Mouse (Mus musculus) heart, postnatal 36 days (tissue): ENCODE data around the gene Mras. TPM values are rescaled to one million over a fixed set of nuclear protein-coding genes. Genes with fewer than 3 reads are reported as not detected.

Experiments used
- DNase-seq, 2 experiments: peaks; one replicate each; pipeline ENCODE4 v3.0.0; 2021 to 2022
- intact Hi-C: fragments of 180-260 bp; cut with DNase I; formaldehyde crosslinking; loops from one replicate; pipeline ENCODE4 v1.15.1; 2025
- total RNA-seq, 2 experiments: library from RNA; stranded (reverse); gene quantifications; 2 replicates each; pipeline ENCODE4 v1.2.3; 2021

Gene Mras
- total RNA-seq, 2 experiments from 2014 or later, result 5.2 to 6.5 TPM

DNA sequence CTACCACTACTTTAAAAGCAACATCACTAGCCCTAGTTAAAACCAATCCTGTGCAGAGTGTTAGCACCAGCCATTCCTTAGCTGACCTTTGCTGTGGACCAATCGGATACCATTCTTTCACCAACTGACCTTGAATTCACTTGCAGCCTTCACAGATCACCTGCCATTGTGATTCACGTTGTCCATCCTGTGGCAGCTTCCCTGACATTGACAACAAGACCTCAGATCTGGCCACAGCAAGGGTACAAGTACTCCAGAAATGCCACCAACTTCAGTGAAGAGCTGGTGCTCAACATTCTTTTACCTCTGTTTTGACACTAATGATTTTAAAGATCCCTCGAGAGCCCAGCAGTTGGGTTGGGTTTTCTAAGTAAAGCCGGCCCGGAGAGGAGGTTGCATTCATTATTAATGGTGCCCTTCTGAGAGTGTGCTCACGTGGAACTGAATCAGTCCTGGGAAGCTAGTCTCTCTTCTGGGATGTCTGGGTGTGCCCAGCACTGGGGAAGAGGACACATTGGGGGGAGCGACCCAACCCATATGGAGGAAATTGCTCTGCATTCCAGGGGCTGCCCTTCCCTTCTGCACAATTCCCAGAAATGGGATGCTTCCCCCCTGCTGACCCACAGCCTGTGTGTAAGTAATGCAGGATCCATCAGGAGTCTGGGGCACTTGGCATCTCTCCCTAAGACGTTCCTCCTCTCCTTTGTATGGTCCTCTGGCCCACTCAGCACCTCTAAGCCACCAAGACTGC, 17.1 kb downstream of the Mras start:
- intact Hi-C loops, result no loop called here
- no peak for DNase-seq

GRCm38 (mm10) chr9:99418377-99418776, 18.8 kb downstream of the Mras start:
- intact Hi-C loops, result no loop called here
- DNase-seq, result no peak

- intact Hi-C loops, result no loop called here
- DNase-seq, result no peak
Measured at GRCm38 (mm10) chr9:99417288-99417846, 19.8 kb downstream of the Mras start.

DNA sequence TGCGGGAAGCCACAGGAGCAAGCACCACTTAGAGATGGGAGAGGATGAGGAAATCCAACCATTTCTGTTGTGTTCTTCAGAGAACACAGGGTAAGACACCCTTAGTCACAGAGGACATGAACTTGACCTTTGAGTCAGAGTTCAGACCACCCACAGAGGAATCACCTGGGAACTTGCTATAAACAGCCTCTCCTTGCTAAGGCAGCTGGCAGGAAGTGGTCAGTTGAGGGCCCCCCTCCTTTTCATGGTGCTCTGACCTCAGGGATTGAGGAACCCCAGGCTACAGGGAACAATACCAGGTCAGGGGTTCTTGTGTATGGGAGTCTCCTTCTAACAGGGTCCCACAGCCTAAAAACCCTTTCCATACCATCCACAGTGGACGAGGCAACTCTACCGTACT, 20.4 kb downstream of the Mras start:
- DNase-seq, result no peak
- intact Hi-C loops, result no loop called here

DNA sequence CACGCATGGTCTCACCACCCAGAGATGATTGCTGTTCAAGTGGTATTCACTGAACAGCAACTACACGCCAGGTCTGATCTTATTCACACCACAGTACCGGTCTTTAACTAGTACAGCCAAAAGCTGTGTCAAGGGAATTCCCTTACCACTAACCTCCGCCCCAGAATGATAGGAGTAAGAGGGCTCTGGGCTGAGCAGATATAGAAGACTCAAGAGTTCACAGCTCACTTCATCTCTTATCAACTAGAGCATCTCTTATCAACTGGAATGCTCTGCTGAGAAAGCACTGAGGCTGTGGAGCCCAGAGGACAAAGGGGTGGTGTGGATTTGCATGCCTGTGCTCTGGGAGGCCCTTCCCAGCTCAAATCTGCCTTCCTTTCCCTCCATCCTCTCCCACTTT, 25.4 kb downstream of the Mras start:
- DNase-seq, result no peak
- intact Hi-C loops, result no loop called here

GRCm38 (mm10) chr9:99411093-99411492, 26.1 kb downstream of the Mras start:
- intact Hi-C loops, result no loop called here
- DNase-seq, result no peak

- intact Hi-C loops, result no loop called here
Measured at GRCm38 (mm10) chr9:99409280-99409679, 27.9 kb downstream of the Mras start.

DNA sequence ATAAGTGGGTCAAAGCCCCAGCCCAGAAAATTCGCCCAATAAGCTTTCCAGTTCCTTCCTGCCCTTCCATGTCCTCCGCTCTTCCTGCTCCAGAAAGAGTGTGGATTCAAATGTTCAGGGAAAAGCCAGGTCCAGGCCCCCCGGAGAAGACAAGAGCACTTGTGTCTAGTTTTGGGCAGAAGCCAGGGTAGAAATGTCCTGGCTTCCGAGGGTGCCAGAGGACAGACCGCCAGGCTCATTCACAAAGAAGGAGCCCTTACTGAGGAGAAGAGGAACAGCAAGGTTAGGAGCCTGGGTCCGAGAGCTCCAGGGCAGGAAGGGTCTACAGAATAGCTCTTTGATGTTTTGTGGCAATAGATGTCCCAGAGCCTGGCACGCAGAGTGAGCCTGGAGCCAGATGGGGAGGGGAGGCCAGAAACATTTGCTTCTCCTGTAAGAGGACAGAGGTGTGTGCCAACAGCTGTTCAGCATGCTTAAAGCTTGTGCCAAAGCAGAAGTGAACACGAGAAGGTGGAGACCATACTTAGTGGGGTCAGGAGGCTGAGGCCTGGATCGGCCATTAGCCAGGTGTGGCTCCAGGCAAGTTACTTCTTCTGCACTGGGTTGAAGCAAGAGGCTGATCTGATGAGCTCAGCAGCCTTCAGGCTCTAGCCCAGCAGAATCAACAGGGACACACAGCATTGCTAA, 35.8 kb downstream of the Mras start:
- intact Hi-C loops, result no loop called here
- DNase-seq, result no peak

More at GRCm38 (mm10) chr9:99409280-99409679, 27.9 kb downstream of the Mras start:
- DNase-seq, result no peak

DNA sequence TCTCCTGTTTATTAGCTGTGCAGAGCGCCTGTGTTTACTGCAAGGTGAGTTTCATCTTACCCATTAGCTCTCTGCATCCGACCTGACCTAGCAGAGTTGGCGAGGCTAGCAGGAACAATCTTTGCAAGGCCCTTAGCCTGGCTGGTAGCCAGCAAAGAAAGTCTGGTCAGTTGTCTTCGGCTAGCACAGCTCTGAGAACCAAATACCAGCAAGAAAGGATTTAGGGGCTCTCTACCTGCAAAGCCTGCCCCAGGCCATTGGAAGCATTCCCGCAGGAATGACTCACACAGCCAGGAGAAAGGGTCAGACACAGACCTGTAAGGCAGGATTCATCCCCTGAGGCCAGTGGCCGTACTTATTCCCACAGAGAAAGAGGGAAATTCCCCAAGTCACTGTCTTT, 36.4 kb downstream of the Mras start:
- no peak for DNase-seq
- intact Hi-C loops, result no loop called here

DNA sequence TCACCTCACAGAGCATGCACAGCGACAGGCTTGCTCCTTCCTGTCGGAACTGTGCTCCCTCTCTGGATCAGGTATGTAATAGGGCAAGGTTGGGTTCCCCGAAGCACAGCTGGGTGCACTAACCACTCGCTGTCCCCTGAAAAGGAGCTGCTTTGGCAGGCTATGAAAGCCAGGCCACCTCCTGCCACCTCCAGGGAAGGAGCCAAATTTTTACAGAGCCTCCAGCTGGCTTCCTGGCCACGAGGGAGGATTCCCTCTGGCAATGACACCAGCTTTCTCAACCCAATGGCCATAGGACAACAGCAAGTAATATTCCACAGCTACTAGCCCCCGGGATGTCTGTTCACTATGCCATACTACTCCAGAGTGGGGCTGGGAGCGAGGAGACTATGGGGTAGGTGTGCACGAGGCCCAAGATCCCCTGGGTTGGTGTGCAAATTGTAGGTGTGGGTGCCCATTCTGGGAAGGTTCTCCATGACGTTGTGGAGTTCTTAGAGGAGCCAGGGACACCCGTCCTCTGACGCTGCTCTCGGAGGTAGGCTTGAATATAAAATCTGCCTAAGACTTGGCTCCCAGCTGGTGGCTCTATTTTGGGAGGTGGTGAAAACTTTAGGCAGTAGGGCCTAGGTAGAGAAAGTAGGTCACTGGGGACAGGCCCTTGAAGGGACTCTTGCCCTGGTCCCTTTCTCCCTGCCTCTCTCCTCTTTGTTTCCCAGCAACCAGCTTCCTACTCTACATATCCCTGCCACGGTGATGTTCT, 39.9 kb downstream of the Mras start:
- no peak for DNase-seq
- intact Hi-C loops, result no loop called here

DNA sequence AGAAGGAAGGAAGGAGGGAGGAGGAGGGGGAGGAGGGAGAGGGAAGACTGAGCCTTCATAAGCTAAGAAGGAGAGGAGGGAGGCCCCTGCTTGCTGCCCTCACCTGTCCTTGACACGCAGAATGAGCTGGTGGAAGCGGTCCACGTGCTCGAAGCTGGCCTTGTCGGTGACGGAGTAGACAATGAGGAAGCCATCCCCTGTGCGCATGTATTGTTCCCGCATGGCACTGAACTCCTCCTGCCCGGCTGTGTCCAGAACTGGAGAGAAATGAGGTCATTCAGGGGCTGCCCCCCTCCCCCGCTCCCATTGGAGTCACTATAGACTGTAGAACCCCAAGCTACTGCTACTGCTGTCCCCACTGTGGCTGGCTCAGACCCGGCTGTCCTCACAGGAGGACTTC, 42.8 kb downstream of the Mras start:
- no peak for DNase-seq
- intact Hi-C loops, result no loop called here

- no peak for DNase-seq
- intact Hi-C loops, result no loop called here
Measured at GRCm38 (mm10) chr9:99393146-99393545, 44.0 kb downstream of the Mras start.

GRCm38 (mm10) chr9:99391557-99391956, 45.6 kb downstream of the Mras start:
- intact Hi-C loops, result no loop called here
- no peak for DNase-seq

DNA sequence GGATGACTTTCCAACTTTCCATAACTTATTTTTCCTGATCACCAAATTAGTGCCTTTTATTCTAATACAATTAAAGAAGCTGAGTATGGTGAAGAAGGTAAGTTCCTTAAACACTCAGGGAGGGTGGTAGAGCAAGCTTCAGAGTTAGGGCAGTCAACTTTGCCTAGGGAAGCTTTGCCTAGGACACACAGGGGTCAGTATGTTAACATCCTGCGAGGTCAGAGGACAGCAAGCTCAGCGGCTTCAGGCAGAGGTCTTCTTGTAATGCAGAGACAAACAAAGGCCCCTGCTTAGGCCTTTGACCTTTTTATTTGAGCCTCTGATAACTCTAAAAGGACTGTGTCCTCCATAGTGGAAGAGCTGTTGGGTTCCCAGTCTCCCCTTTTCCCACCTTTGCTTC, 46.5 kb downstream of the Mras start:
- intact Hi-C loops, result no loop called here
- DNase-seq, result no peak

GRCm38 (mm10) chr9:99390201-99390600, 47.0 kb downstream of the Mras start:
- intact Hi-C loops, result no loop called here
- DNase-seq, result no peak

DNA sequence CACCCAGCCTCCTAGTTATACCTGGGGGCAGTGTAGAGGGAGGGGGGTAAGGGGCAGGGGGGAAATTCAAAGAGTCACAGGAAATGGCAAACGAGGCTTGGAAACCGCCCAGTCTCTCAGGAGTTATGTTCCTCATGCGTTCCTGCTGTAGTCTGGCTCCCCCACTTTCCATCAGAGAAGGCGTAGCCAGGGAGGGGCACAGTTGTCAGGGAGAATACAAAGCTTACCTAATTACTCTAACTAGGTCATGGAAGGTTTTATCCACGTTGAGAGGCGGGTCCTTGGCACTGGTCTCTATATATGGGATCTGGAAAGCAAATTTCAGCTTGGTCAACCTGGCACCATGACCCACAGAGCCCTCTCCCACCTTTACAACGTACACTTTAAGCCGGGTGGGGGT, 47.7 kb downstream of the Mras start:
- intact Hi-C loops, result no loop called here
- DNase-seq, result no peak

GRCm38 (mm10) chr9:99388856-99389255, 48.3 kb downstream of the Mras start:
- intact Hi-C loops, result no loop called here
- DNase-seq, result no peak

DNA sequence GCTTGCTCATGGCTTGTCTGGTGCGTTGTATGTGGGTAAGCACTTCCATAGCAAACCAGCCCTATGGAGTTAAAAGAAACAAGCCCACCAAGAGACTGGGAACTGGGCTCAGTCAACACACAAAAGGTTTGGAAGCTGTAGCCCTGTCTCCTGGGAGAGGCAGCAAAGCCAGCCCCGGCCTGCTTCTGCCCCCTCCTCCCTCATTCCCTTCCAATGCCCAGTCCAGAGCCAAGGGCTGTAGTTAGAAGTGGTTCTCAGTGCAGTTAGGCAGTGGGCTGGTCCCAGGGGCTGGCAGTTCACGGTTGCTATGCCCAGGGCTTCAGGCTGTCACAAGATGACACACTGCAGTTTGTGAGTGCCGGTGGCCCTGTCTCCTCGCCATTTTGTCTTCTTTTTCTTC, 49.1 kb downstream of the Mras start:
- intact Hi-C loops, result no loop called here
- DNase-seq, result no peak

- DNase-seq, result no peak
- intact Hi-C loops, result no loop called here
Measured at GRCm38 (mm10) chr9:99382556-99382955, 54.6 kb downstream of the Mras start.

DNA sequence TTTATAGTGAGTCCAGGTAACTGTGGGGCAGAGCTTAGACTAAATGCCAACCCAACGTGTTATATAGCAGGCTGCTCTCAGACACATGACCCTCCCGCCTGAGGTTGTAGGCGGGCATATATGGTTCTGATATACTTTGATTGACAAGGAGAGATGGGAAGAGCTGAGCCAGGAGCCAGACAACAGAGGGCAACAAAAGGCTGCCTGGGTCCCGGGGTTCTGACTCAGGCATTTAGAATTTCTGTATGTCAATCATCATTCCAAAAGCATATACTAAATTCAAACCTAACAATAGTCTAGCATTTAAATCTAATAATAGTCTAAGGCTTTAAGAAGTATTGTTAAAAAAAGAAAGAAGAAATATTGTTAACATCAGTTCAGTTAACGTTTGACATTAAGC, 58.0 kb downstream of the Mras start:
- intact Hi-C loops, result loop anchor here (10.0 kb wide), 1 partner anchor 764 kb away; no protein-coding TSS in a partner anchor
- DNase-seq, result no peak
